Mouse (Mus musculus) intestine, embryonic 16.5 days (tissue): ENCODE measurements around the gene Aqp7. TPM values are rescaled to one million over a fixed set of nuclear protein-coding genes. Genes with fewer than 3 reads are reported as not detected.
A peak's percentile ranks its signal among the peaks of the same experiment; 100 is the strongest.
"Not testable (repeated sequence)": the region's sequence is repeated elsewhere in the genome, so short reads cannot be mapped to it uniquely, and the experiment has no call there.

Experiments
- ATAC-seq: fragments of 200-750 bp; cut with Nextera tagmentation; 2 replicates; pipeline ENCODE4 v1.8.0; 2017; ENCODE audit warnings: moderate TSS enrichment, moderate library complexity
- H3K27ac ChIP-seq: fragments of 300-500 bp; sonication (generic); 2 replicates; pipeline ENCODE4 v1.5.1; 2014; ENCODE audit warnings: mild to moderate bottlenecking, low read length
- H3K27me3 ChIP-seq: fragments of 300-500 bp; sonication (generic); replicated peaks from 2 replicates; pipeline ENCODE4 v1.6.1; 2014; ENCODE audit warnings: low read length, control low read depth, mixed read lengths; ENCODE audit not compliant: control insufficient read depth, insufficient read depth
- H3K36me3 ChIP-seq: fragments of 300-500 bp; sonication (generic); 2 replicates; pipeline ENCODE4 v1.6.1; 2014; ENCODE audit warnings: low read length, control low read depth; ENCODE audit not compliant: control insufficient read depth, insufficient read depth
- H3K4me1 ChIP-seq: fragments of 300-500 bp; sonication (generic); 2 replicates; pipeline ENCODE4 v1.6.1; 2014; ENCODE audit warnings: low read length, control low read depth, mixed read lengths; ENCODE audit not compliant: control insufficient read depth, insufficient read depth
- H3K4me2 ChIP-seq: fragments of 300-500 bp; sonication (generic); 2 replicates; pipeline ENCODE4 v1.6.1; 2014; ENCODE audit warnings: low read depth, low read length, control low read depth
- H3K4me3 ChIP-seq: fragments of 300-500 bp; sonication (generic); 2 replicates; pipeline ENCODE4 v1.5.1; 2014; ENCODE audit warnings: mild to moderate bottlenecking, low read length
- H3K9ac ChIP-seq: fragments of 300-500 bp; sonication (generic); 2 replicates; pipeline ENCODE4 v1.6.1; 2014; ENCODE audit warnings: low read depth, low read length
- H3K9me3 ChIP-seq: fragments of 300-500 bp; sonication (generic); 2 replicates; pipeline ENCODE4 v1.6.1; 2016; ENCODE audit warnings: low read length, control low read depth; ENCODE audit not compliant: control insufficient read depth
- WGBS: fragments of 180-500 bp; shearing (Covaris S2); extraction: QIAGEN DNeasy Blood & Tissue Kit; methylation state at CpG from one replicate; pipeline ENCODE4 v1.1.7; 2014; 5-methylcytosine and 5-hydroxymethylcytosine counted together
- polyA plus RNA-seq: library from polyadenylated mRNA; unstranded; fragments of >200 nt; fragmentation: Nextera tagmentation; extraction: Ambion mirVana; gene quantifications from 2 replicates; pipeline ENCODE4 v1.2.1, GENCODE M21; 2015

Aqp7 gene
- polyA plus RNA-seq, 1 experiment from 2014 or later: 0.56 TPM

DNA sequence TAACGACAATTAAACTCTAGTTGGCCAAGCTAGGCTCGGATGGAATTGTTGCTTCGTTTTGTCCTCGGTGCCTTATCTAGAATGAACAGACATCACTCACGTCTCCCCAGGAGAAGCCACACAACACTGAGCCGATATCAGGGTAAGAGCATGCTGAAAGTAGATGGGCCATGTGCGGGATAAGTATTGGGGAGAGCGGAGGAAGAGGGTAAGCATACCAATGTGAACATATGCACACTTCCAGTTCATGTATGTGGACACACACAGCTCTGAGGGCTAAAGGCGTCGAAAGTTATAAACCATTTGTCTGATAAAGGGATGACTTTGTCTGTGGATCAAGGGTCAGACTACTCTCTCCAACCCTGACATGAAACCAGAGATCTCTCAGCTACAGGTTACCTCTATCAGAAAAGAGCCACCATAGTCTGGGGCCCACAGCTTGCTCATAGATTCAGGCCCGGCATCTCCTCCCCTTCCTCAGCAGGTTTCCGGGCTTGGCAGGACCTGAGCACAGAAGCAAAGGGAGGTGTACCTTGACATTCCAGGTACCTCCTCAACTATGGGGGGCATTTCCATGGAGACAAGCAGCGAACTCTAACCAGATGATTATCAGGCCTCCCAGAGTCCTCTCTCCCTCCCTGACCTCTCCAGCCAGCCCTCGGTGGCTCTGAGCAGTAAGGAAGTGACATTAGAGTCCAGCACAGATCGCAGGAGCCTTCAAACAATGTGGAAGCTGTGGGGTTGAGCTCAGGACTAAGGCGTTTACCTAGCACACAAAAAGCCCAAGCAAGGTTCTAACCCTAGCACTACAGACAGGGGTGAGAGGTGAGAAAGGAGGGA is 39.7 kb upstream of the Aqp7 start:
- Histone ChIP-seq H3K36me3 (no peaks in the 10 kb centered on the region), H3K27me3 (no peaks in the 10 kb centered on the region), H3K9ac (no peak overlapping the region), H3K27ac (no peak overlapping the region), H3K4me2 (no peak overlapping the region), H3K4me1 (no peaks in the 10 kb centered on the region), H3K4me3 (no peak overlapping the region), H3K9me3 (no peaks in the 10 kb centered on the region)
- peak; percentile 80 for ATAC-seq
- WGBS: 81% methylated on average over 16 of the region's 16 CpGs

DNA sequence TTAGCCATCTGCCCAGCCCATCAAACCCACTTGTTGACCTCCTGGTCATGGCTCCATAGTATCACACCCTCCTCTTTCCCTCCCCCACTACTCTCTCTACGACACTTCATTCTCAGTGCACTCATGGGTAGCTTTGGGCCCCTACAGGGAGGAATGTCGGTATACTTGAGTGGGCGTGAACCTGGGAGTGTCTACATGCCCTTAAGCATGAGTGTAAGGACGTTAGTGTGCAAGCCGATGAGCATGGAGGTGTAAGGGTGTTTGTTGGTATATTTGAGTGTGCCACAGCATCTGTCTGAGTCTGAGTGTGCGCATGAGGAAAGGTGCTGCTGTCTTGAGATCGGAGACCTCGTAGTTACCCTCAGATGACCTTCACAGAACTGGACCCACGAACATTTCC is 39.0 kb upstream of the Aqp7 start:
- peak; percentile 48; the same call in 1 of the 2 replicates for ATAC-seq
- Histone ChIP-seq H3K4me1 (no peaks in the 10 kb centered on the region), H3K36me3 (no peaks in the 10 kb centered on the region), H3K27me3 (no peaks in the 10 kb centered on the region), H3K4me2 (no peak overlapping the region), H3K9me3 (no peaks in the 10 kb centered on the region), H3K4me3 (no peak overlapping the region), H3K27ac (no peak overlapping the region), H3K9ac (no peak overlapping the region)
- WGBS: 76% methylated on average over 9 of the region's 9 CpGs

GRCm38 (mm10) chr4:41084819-41085218 is 36.9 kb upstream of the Aqp7 start:
- Histone ChIP-seq H3K27me3 (no peaks in the 10 kb centered on the region), H3K36me3 (no peaks in the 10 kb centered on the region), H3K9ac (no peak overlapping the region), H3K4me1 (no peaks in the 10 kb centered on the region), H3K4me3 (no peak overlapping the region), H3K9me3 (no peaks in the 10 kb centered on the region), H3K27ac (no peak overlapping the region), H3K4me2 (no peak overlapping the region)
- no peak for ATAC-seq
- WGBS: 80% methylated on average over 4 of the region's 4 CpGs

GRCm38 (mm10) chr4:41082803-41083202 is 34.9 kb upstream of the Aqp7 start:
- H3K4me1 ChIP-seq, H3K4me3 ChIP-seq, H3K4me2 ChIP-seq, H3K9me3 ChIP-seq, H3K27ac ChIP-seq, H3K27me3 ChIP-seq, H3K36me3 ChIP-seq, H3K9ac ChIP-seq: not testable (repeated sequence)
- WGBS: 64% methylated on average over 4 of the region's 4 CpGs
- peak; percentile 53; the same call in 1 of the 2 replicates for ATAC-seq

GRCm38 (mm10) chr4:41081733-41082132 is 33.8 kb upstream of the Aqp7 start:
- H3K9ac ChIP-seq: no peak overlapping the region
- no peaks in the 10 kb centered on the region for H3K27me3 ChIP-seq
- no peak for ATAC-seq

DNA sequence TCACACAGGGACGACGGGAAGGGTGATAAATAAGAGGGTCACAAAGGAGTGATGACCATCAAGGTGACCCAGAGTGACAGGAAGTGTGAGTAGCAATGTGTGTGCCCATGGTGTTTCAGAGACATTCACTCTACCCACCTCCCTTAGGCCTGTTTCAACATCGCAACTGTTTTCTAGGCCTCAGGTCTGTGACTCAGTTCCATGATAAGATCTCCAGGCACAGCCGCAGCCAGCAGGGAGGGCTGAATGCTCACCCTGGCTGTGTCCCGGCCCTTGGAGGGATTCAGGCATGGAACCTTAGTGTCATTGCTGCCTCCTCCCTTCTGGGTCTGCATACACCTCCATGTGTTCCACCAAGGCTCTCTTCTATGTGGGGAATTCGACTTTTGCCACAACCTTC is 30.8 kb upstream of the Aqp7 start:
- Histone ChIP-seq H3K36me3 (no peaks in the 10 kb centered on the region), H3K9me3 (no peaks in the 10 kb centered on the region)

More at GRCm38 (mm10) chr4:41081733-41082132, 33.8 kb upstream of the Aqp7 start:
- Histone ChIP-seq H3K36me3 (no peaks in the 10 kb centered on the region), H3K4me2 (no peak overlapping the region), H3K4me3 (no peak overlapping the region), H3K4me1 (no peaks in the 10 kb centered on the region), H3K27ac (no peak overlapping the region), H3K9me3 (no peaks in the 10 kb centered on the region)
- WGBS: 80% methylated on average over 5 of the region's 5 CpGs

GRCm38 (mm10) chr4:41074461-41074860 is 26.5 kb upstream of the Aqp7 start:
- no peak for ATAC-seq
- WGBS: 72% methylated on average over 6 of the region's 6 CpGs
- H3K9me3 ChIP-seq: no peaks in the 10 kb centered on the region
- H3K9ac ChIP-seq: no peak overlapping the region
- H3K4me3 ChIP-seq: no peak overlapping the region
- H3K27me3 ChIP-seq: no peaks in the 10 kb centered on the region
- H3K4me1 ChIP-seq: no peaks in the 10 kb centered on the region
- H3K27ac ChIP-seq: no peak overlapping the region
- H3K36me3 ChIP-seq: no peaks in the 10 kb centered on the region
- H3K4me2 ChIP-seq: no peak overlapping the region

More for the DNA sequence above, 30.8 kb upstream of the Aqp7 start:
- ATAC-seq: no peak
- Histone ChIP-seq H3K4me2 (no peak overlapping the region), H3K27ac (no peak overlapping the region), H3K27me3 (no peaks in the 10 kb centered on the region), H3K9ac (no peak overlapping the region), H3K4me1 (no peaks in the 10 kb centered on the region), H3K4me3 (no peak overlapping the region)
- 66% methylated on average over 6 of the region's 6 CpGs for WGBS

DNA sequence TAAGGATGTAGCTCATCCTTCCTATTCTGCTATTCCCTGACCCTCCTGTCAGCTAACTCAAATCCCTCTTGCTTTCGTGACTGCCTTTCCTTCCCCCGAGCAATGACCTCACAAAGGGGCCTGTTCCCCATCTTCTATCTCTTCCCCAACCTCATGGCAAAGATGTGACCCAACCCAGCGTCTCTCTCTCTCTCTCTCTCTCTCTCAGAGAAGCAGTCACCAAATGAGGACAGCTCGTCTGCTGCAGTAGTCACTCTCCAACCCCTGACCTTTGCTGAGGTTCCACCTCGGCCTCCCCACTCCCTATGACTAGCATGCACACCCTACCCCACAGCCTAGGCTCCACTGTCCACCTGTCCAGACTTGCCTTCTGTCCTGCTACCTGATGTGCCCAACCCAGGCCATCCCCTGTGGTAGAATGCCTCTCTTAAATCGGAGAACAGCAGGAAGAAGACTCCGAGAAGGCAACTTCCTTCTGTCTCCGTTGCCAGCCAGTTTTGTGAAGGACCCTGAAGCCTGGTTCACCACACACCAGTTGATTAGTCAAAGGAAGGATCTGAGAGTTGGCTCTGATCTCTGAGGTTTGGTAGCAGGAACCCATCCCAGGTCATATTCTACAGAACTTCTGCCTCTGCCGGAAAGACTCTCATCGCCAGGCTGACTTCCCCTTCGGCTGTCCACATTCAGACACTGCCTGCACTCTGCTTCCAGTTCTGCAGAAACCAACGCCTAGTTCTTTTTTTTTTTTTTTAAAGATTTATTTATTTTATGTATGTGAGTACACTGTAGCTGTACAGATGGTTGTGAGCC is 25.3 kb upstream of the Aqp7 start:
- H3K9ac ChIP-seq: no peak overlapping the region
- no peak for ATAC-seq
- 76% methylated on average over 12 of the region's 12 CpGs for WGBS

DNA sequence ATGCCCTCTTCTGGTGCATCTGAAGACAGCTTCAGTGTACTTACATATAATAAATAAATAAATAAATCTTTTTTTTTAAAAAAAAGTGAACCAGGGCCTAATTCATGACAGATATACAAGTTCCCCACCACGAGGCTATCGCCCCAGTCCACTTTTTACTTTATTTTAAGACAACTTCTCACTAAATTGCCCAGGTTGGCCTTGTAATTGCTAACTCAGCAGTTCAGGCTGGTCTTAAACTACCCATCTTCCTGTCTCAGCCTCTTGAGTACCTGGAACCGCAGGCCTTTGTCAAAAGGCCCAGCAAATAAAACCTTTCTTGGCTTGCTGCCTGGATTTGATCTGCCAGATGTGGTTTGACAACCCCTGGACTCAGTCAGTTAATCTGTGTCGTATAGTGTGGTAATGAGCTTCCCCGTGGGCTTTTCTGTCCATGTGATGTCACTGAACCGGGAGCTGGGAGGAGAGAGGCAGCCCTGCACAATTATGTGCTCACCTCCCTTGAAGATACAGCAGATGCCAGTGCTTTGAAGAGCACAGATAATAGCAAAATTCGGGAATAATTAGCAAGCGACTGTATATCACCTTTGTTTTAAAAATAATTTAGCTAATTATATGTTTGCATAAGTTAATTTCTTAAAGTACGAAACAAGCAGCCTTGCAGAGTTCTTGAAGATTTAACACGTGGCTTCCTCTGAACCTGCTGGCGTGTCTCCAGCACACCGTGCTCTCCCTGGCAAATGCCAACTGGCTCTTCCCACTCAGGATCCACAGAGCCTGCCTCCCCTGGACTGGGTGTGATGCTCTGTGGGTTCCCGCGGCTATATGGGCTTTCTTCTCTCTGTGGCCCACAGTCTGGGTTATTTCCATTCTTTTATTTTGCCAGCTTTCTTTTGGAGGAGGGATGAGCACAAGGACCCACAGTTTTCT is 23.8 kb upstream of the Aqp7 start:
- no peak overlapping the region for H3K4me2 ChIP-seq
- WGBS: 73% methylated on average over 14 of the region's 14 CpGs
- no peak overlapping the region for H3K4me3 ChIP-seq
- no peak overlapping the region for H3K27ac ChIP-seq
- no peak for ATAC-seq
- no peak overlapping the region for H3K9ac ChIP-seq
- no peaks in the 10 kb centered on the region for H3K36me3 ChIP-seq
- H3K4me1 ChIP-seq: no peaks in the 10 kb centered on the region
- H3K9me3 ChIP-seq: no peaks in the 10 kb centered on the region
- no peaks in the 10 kb centered on the region for H3K27me3 ChIP-seq

More for the DNA sequence above, 25.3 kb upstream of the Aqp7 start:
- no peak overlapping the region for H3K4me3 ChIP-seq
- no peak overlapping the region for H3K27ac ChIP-seq
- no peaks in the 10 kb centered on the region for H3K9me3 ChIP-seq
- no peaks in the 10 kb centered on the region for H3K36me3 ChIP-seq
- no peak overlapping the region for H3K4me2 ChIP-seq
- H3K4me1 ChIP-seq: no peaks in the 10 kb centered on the region
- no peaks in the 10 kb centered on the region for H3K27me3 ChIP-seq
